Mouse (Mus musculus) layer of hippocampus, postnatal 36 days (tissue): Measurements from ENCODE around the gene Mterf2. TPM values are rescaled to one million over a fixed set of nuclear protein-coding genes. Genes with fewer than 3 reads are reported as not detected.

Experiments used
- total RNA-seq, 2 experiments: library from RNA; stranded (reverse); gene quantifications; 2 replicates each; pipeline ENCODE4 v1.2.3; 2021

Mterf2 gene
- total RNA-seq, 2 experiments from 2014 or later = 16.0 to 18.9 TPM

Other genes with a start within 250 kb of the Mterf2 start
- gene Ric8b, start 210.4 kb downstream of the Mterf2 start, total RNA-seq = 10 to 100 TPM; 41.6 to 42.8 TPM
- gene Fhl4, start 25.5 kb downstream of the Mterf2 start, total RNA-seq = 1 to 10 TPM; 1.0 to 1.5 TPM
- 10 to 100 TPM; 28.9 to 32.8 TPM for gene Tmem263, start 25.4 kb downstream of the Mterf2 start, total RNA-seq
- 10 to 100 TPM; 13.4 TPM for gene Cry1, start 57.0 kb upstream of the Mterf2 start, total RNA-seq